Mouse (Mus musculus) hindbrain, embryonic 15.5 days (tissue): ENCODE measurements at regions not wholly inside any gene's neighbourhood (a gene's known extent, or its start where the extent isn't known, plus 50 kb on each side); places are given as distances from the start of the nearest gene placed in this dataset.

Source experiments
- ATAC-seq: fragments of 200-750 bp; cut with Nextera tagmentation; 2 replicates; pipeline ENCODE4 v1.8.0; 2017; ENCODE audit warnings: low read depth, moderate number of reproducible peaks, moderate TSS enrichment; ENCODE audit not compliant: low FRiP score
- H3K27ac ChIP-seq: fragments of 300-500 bp; sonication (generic); replicated peaks from 2 replicates; pipeline ENCODE4 v1.5.1; 2015; ENCODE audit warnings: mild to moderate bottlenecking, inconsistent platforms
- H3K27me3 ChIP-seq: fragments of 300-500 bp; sonication (generic); 2 replicates; pipeline ENCODE4 v1.6.1; 2015; ENCODE audit warnings: control low read depth, inconsistent platforms
- H3K36me3 ChIP-seq: fragments of 300-500 bp; sonication (generic); 2 replicates; pipeline ENCODE4 v1.6.1; 2015; ENCODE audit warnings: control low read depth, inconsistent platforms
- H3K4me1 ChIP-seq: fragments of 300-500 bp; sonication (generic); replicated peaks from 2 replicates; pipeline ENCODE4 v1.6.1; 2015; ENCODE audit warnings: control low read depth, inconsistent platforms
- H3K4me2 ChIP-seq: fragments of 300-500 bp; sonication (generic); 2 replicates; pipeline ENCODE4 v1.6.1; 2015; ENCODE audit warnings: moderate library complexity, mild to moderate bottlenecking, inconsistent platforms
- H3K4me3 ChIP-seq: fragments of 300-500 bp; sonication (generic); 2 replicates; pipeline ENCODE4 v1.5.1; 2015; ENCODE audit warnings: mild to moderate bottlenecking, inconsistent platforms
- H3K9ac ChIP-seq: fragments of 300-500 bp; sonication (generic); 2 replicates; pipeline ENCODE4 v1.6.1; 2015; ENCODE audit warnings: inconsistent platforms
- H3K9me3 ChIP-seq: fragments of 300-500 bp; sonication (generic); 2 replicates; pipeline ENCODE4 v1.6.1; 2016; ENCODE audit warnings: control low read depth, inconsistent platforms
- WGBS: fragments of 180-500 bp; shearing (Covaris S2); methylation state at CpG from one replicate; pipeline ENCODE4 v1.1.7; 2015; 5-methylcytosine and 5-hydroxymethylcytosine counted together

- no peak overlapping the region for H3K9ac ChIP-seq
- H3K4me2 ChIP-seq = no peak overlapping the region
- no peaks in the 10 kb centered on the region for H3K36me3 ChIP-seq
- peaks cover 6% of the 10 kb centered on the region; the same call in 1 of the 2 replicates for H3K4me1 ChIP-seq
- no peak overlapping the region for H3K4me3 ChIP-seq
- H3K27ac ChIP-seq = no peak overlapping the region
- no peak for ATAC-seq
- no peaks in the 10 kb centered on the region for H3K27me3 ChIP-seq
- no peaks in the 10 kb centered on the region for H3K9me3 ChIP-seq
- 72% methylated on average over 6 of the region's 6 CpGs for WGBS
Observed at GRCm38 (mm10) chr17:70915445-70915844, 62.1 kb upstream of the Tgif1 start.

DNA sequence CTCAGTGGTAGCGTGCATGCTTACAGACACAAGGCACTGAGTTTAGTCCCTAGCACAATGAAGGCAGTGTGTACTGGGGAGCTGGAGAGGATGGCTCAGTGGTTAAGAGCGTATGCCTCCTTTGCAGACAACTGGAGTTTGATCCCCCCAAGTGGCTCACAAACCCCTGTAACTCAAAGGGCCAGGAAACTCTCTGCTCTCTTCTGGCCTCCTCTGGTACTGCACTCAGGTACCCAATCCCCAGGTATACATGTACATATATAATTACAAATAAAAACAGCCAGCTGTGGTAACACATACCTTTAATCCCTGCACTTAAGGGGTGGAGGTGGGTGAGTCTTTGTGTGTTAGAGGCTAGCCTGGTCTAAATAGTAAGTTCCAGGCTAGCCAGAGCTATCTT, 56.9 kb upstream of the Tgif1 start:
- no peak overlapping the region for H3K9ac ChIP-seq
- H3K4me1 ChIP-seq = no peaks in the 10 kb centered on the region
- H3K9me3 ChIP-seq = no peaks in the 10 kb centered on the region
- H3K27ac ChIP-seq = no peak overlapping the region
- ATAC-seq = no peak
- no peaks in the 10 kb centered on the region for H3K36me3 ChIP-seq
- WGBS = 81% methylated on average over 2 of the region's 2 CpGs
- H3K4me3 ChIP-seq = no peak overlapping the region
- H3K27me3 ChIP-seq = no peaks in the 10 kb centered on the region
- H3K4me2 ChIP-seq = no peak overlapping the region

- no peak overlapping the region for H3K9ac ChIP-seq
- H3K9me3 ChIP-seq = no peaks in the 10 kb centered on the region
- WGBS = 82% methylated on average over 3 of the region's 3 CpGs
Observed at GRCm38 (mm10) chr17:70909573-70909972, 56.2 kb upstream of the Tgif1 start.

GRCm38 (mm10) chr17:70908328-70908727, 55.0 kb upstream of the Tgif1 start:
- 84% methylated on average over 2 of the region's 2 CpGs for WGBS

More at GRCm38 (mm10) chr17:70909573-70909972, 56.2 kb upstream of the Tgif1 start:
- no peak overlapping the region for H3K4me2 ChIP-seq
- no peaks in the 10 kb centered on the region for H3K36me3 ChIP-seq
- no peak for ATAC-seq
- no peaks in the 10 kb centered on the region for H3K27me3 ChIP-seq
- no peak overlapping the region for H3K4me3 ChIP-seq
- no peak overlapping the region for H3K27ac ChIP-seq
- no peaks in the 10 kb centered on the region for H3K4me1 ChIP-seq

More at GRCm38 (mm10) chr17:70908328-70908727, 55.0 kb upstream of the Tgif1 start:
- H3K4me2 ChIP-seq = no peak overlapping the region
- H3K9ac ChIP-seq = no peak overlapping the region
- no peaks in the 10 kb centered on the region for H3K4me1 ChIP-seq
- H3K9me3 ChIP-seq = no peaks in the 10 kb centered on the region
- H3K36me3 ChIP-seq = no peaks in the 10 kb centered on the region
- ATAC-seq = no peak
- no peak overlapping the region for H3K4me3 ChIP-seq
- H3K27ac ChIP-seq = no peak overlapping the region
- H3K27me3 ChIP-seq = no peaks in the 10 kb centered on the region
